Mouse (Mus musculus) left cerebral cortex, postnatal 14 days (tissue): ENCODE results near the gene Pcid2. TPM values are rescaled to one million over a fixed set of nuclear protein-coding genes. Genes with fewer than 3 reads are reported as not detected.

ENCODE experiments used
- microRNA-seq, 2 experiments: library from miRNA; unstranded; fragments of <30 nt; microRNA quantifications; one replicate each; pipeline ENCODE4 v1.2.0; 2022
- total RNA-seq, 2 experiments: library from RNA; stranded (reverse); gene quantifications; 2 replicates each; pipeline ENCODE4 v1.2.3; 2021

Gene Pcid2
- total RNA-seq, 2 experiments from 2014 or later, result 26.6 to 29.0 TPM

Small RNA genes lying within 50 kb of the gene (microRNA-seq; reads per million reads assigned to microRNA genes)
- gene Mir7065, result 0 reads per million in 2 experiments

Other genes with a start within 250 kb of the Pcid2 start
- gene Mcf2l, start 231.7 kb downstream of the Pcid2 start, total RNA-seq, result 100 to 1,000 TPM; 249 to 271 TPM
- gene F7, start 79.4 kb downstream of the Pcid2 start, total RNA-seq, result under 1 TPM; 0.23 to 0.24 TPM
- gene F10, start 68.2 kb downstream of the Pcid2 start, total RNA-seq, result not detected
- gene Proz, start 44.5 kb downstream of the Pcid2 start, total RNA-seq, result not detected
- gene Cul4a, start 162 bp upstream of the Pcid2 start, total RNA-seq, result 10 to 100 TPM; 56.2 to 59.6 TPM
- 100 to 1,000 TPM; 307 to 320 TPM for gene Lamp1, start 53.7 kb upstream of the Pcid2 start, total RNA-seq
- 1 to 10 TPM; 4.8 to 6.6 TPM for gene Grtp1, start 95.2 kb upstream of the Pcid2 start, total RNA-seq
- 1 to 10 TPM; 1.3 to 2.8 TPM for gene Adprhl1, start 148.7 kb upstream of the Pcid2 start, total RNA-seq
- 10 to 100 TPM; 27.7 to 31.2 TPM for gene Dcun1d2, start 182.7 kb upstream of the Pcid2 start, total RNA-seq
- gene Tmco3, start 182.7 kb upstream of the Pcid2 start, total RNA-seq, result 10 to 100 TPM; 46.9 to 53.1 TPM
- gene Tfdp1, start 233.3 kb upstream of the Pcid2 start, total RNA-seq, result 10 to 100 TPM; 59.4 to 65.9 TPM